Mouse (Mus musculus): ENCODE measurements around the gene Bcl7a. TPM values are rescaled to one million over a fixed set of nuclear protein-coding genes. Genes with fewer than 3 reads are reported as not detected.

Bcl7a gene
- 53.7 to 55.1 TPM (median 54.6 TPM) in 4 replicates for total RNA-seq (2023)

DNA sequence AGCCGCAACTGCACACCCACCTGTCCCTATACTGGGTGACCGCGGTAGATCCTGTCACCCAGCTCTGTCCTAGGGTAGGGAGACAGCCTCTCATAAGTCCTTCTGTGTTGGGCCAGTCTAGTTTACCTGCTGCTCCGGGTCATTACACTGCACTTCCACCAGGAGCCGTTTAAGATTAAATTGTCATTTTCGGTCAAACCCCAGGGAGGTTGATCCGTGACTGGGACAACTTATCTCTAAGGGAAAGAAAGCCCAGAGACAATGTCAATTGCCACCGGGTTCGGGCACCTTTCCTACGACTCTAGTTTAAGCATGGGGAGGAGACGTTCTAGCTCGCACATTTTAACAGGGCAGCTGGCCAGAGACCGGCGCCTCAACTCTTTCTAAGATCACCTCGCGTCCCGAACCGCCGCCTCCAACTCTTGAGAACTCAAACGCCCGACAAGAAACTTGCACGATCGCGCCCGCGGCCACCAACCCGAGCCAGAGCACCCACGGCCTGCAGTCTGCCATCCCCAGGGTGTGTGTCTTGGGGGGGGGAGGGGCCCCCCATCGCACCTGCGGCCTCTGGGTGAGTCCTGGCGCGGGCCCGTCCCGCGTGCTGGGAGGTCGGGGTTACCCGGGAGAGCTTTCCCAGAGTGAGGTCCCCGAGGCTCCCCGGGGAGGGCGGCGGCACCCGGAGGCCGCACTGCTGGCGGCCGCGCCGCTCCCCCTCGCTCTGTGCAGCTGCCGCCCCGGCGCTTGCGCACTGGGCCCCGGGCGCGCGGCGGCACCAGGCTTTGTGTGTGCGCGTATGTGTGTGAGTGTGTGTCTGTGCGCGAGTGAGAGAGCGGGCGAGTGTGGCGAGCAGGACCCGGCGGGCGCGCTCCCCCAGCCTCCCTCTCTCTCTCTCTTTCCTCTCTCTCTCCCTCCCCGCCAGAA, at the start of gene Bcl7a:
Gene Bcl7a, plus strand, starts transcription at position 128 of the 921 bp plus-strand sequence.

DNA sequence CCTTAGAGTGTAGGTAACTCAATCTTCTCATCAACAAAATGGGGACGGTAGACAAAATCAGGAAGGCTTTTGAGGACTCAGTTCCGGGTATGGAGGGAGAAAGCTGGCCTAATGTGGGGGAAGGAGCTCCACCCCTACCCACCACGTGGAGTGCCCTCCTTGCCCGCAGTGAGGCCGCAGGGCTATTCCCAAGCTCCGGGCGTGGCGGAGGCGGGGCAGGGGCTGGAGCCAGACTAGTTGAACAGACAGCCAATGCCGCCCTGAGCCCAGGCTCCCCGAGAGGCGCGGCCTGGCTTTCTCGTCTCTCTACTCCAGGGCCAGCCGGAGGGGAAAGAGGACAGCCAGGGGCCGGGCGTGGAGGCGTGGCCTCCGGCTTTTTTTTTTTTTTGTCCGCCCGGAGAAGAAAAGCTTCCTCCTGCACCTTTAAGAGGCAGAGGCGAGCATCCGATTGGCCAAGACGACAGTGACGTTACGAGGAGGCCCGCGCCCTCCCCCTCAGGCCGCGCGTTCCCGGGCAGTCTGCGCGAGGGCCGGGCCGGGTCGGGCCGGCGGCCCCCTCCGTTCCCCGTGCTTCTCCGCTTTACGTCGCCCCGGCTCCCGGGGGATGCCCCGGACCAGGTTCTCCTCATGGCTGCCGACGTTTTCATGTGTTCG, 50.8 kb downstream of the Bcl7a start, which contains the start of gene Mlxip:
Gene Mlxip, plus strand, starts transcription at position 496 of the 654 bp plus-strand sequence.

Other genes with a start within 250 kb of the Bcl7a start
- gene Rhof, start 211.1 kb upstream of the Bcl7a start, total RNA-seq (2023): 80.0 to 94.1 TPM (median 90.0 TPM) in 4 replicates
- gene Setd1b, start 201.6 kb upstream of the Bcl7a start, total RNA-seq (2023): 73.0 to 77.0 TPM (median 74.9 TPM) in 4 replicates
- 24.0 to 34.2 TPM (median 26.0 TPM) in 4 replicates for gene Psmd9, start 174.4 kb upstream of the Bcl7a start, total RNA-seq (2023)
- not detected in 4 replicates for gene Hpd, start 161.1 kb upstream of the Bcl7a start, total RNA-seq (2023)
- gene Wdr66, start 91.7 kb upstream of the Bcl7a start, total RNA-seq (2023): 1.2 to 2.0 TPM (median 1.7 TPM) in 4 replicates
- 131 to 140 TPM (median 134 TPM) in 4 replicates for gene Mlxip, start 51.0 kb downstream of the Bcl7a start, total RNA-seq (2023)
- not detected in 4 replicates for gene Lrrc43, start 145.5 kb downstream of the Bcl7a start, total RNA-seq (2023)
- not detected in 4 replicates for gene Il31, start 145.7 kb downstream of the Bcl7a start, total RNA-seq (2023)
- not detected in 4 replicates for gene B3gnt4, start 166.6 kb downstream of the Bcl7a start, total RNA-seq (2023)
- gene Diablo, start 180.3 kb downstream of the Bcl7a start, total RNA-seq (2023): 63.2 to 72.6 TPM (median 68.3 TPM) in 4 replicates
- gene Gm49027, start 181.7 kb downstream of the Bcl7a start, total RNA-seq (2023): 3.9 to 9.7 TPM (median 5.4 TPM) in 4 replicates
- 46.7 to 56.8 TPM (median 52.6 TPM) in 4 replicates for gene Vps33a, start 229.2 kb downstream of the Bcl7a start, total RNA-seq (2023)

Measured in B cell, adult 62 days (primary cell).